Mouse (Mus musculus): Measurements from ENCODE around the gene Olfr1178. TPM values are rescaled to one million over a fixed set of nuclear protein-coding genes. Genes with fewer than 3 reads are reported as not detected.

The Olfr1178 gene
- total and polyA plus RNA-seq, 2 experiments from 2014 or later = not detected

GRCm38 (mm10) chr2:88449031-88449430, 62.2 kb downstream of the Olfr1178 start, which contains the start of gene Gm13757:
TSS of gene Gm13757 (minus strand) at chr2:88449131.
- no peak for ATAC-seq (ENCODE audit: low FRiP score)
- H3K27ac ChIP-seq (ENCODE audit: low read depth, low read length) = no peak within 1 kb of the TSS
- 100% methylated on average over 1 of the region's 1 CpGs for WGBS

More at GRCm38 (mm10) chr2:88449031-88449430, 62.2 kb downstream of the Olfr1178 start, which contains the start of gene Gm13757:
- H3K27me3 ChIP-seq (ENCODE audit: insufficient read depth, low read length) = no peaks in the 10 kb centered on the region
- H3K4me1 ChIP-seq (ENCODE audit: insufficient read depth, low read length) = no peaks in the 10 kb centered on the region
- no peak within 1 kb of the TSS for H3K4me3 ChIP-seq (ENCODE audit: low read depth, low read length)
- DNase-seq (ENCODE audit: low spot score) = no peak
- no peak within 1 kb of the TSS for H3K4me2 ChIP-seq (ENCODE audit: low read depth, low read length, poor library complexity, severe bottlenecking)
- H3K9me3 ChIP-seq (ENCODE audit: low read length) = no peaks in the 10 kb centered on the region
- no peak within 1 kb of the TSS for H3K9ac ChIP-seq (replicated peaks; ENCODE audit: low read length, poor library complexity, severe bottlenecking)
- no peak for TF ChIP-seq CTCF (IDR thresholded peaks at IDR 0.05)
- no peaks in the 10 kb centered on the region for H3K36me3 ChIP-seq (ENCODE audit: insufficient read depth, low read length)

Other genes starting within 250 kb of the Olfr1178 start
- not detected in 2 replicates for gene Olfr1167, start 231.9 kb upstream of the Olfr1178 start, total RNA-seq (2014; rRNA removed)
- not detected in 2 replicates for gene Olfr1167, start 231.9 kb upstream of the Olfr1178 start, polyA plus RNA-seq (2015; fragmentation: Nextera tagmentation; extraction: Ambion mirVana)
- gene Olfr1168, start 205.2 kb upstream of the Olfr1178 start, total RNA-seq (2014; rRNA removed) = not detected in 2 replicates
- not detected in 2 replicates for gene Olfr1168, start 205.2 kb upstream of the Olfr1178 start, polyA plus RNA-seq (2015; fragmentation: Nextera tagmentation; extraction: Ambion mirVana)
- not detected in 2 replicates for gene Olfr1170, start 158.7 kb upstream of the Olfr1178 start, total RNA-seq (2014; rRNA removed)
- not detected in 2 replicates for gene Olfr1170, start 158.7 kb upstream of the Olfr1178 start, polyA plus RNA-seq (2015; fragmentation: Nextera tagmentation; extraction: Ambion mirVana)
- not detected in 2 replicates for gene Olfr1173, start 107.2 kb upstream of the Olfr1178 start, total RNA-seq (2014; rRNA removed)
- gene Olfr1173, start 107.2 kb upstream of the Olfr1178 start, polyA plus RNA-seq (2015; fragmentation: Nextera tagmentation; extraction: Ambion mirVana) = not detected in 2 replicates
- gene Olfr1174-ps, start 71.9 kb upstream of the Olfr1178 start, total RNA-seq (2014; rRNA removed) = not detected in 2 replicates
- gene Olfr1174-ps, start 71.9 kb upstream of the Olfr1178 start, polyA plus RNA-seq (2015; fragmentation: Nextera tagmentation; extraction: Ambion mirVana) = not detected in 2 replicates
- not detected in 2 replicates for gene Olfr1175-ps, start 59.8 kb upstream of the Olfr1178 start, total RNA-seq (2014; rRNA removed)
- not detected in 2 replicates for gene Olfr1175-ps, start 59.8 kb upstream of the Olfr1178 start, polyA plus RNA-seq (2015; fragmentation: Nextera tagmentation; extraction: Ambion mirVana)
- not detected in 2 replicates for gene Olfr1176, start 50.3 kb upstream of the Olfr1178 start, total RNA-seq (2014; rRNA removed)
- gene Olfr1176, start 50.3 kb upstream of the Olfr1178 start, polyA plus RNA-seq (2015; fragmentation: Nextera tagmentation; extraction: Ambion mirVana) = not detected in 2 replicates
- not detected in 2 replicates for gene Olfr1177-ps, start 40.6 kb upstream of the Olfr1178 start, total RNA-seq (2014; rRNA removed)
- not detected in 2 replicates for gene Olfr1177-ps, start 40.6 kb upstream of the Olfr1178 start, polyA plus RNA-seq (2015; fragmentation: Nextera tagmentation; extraction: Ambion mirVana)
- not detected in 2 replicates for gene Olfr1179, start 19.4 kb downstream of the Olfr1178 start, total RNA-seq (2014; rRNA removed)
- not detected in 2 replicates for gene Olfr1179, start 19.4 kb downstream of the Olfr1178 start, polyA plus RNA-seq (2015; fragmentation: Nextera tagmentation; extraction: Ambion mirVana)
- not detected in 2 replicates for gene Olfr1180, start 32.1 kb downstream of the Olfr1178 start, total RNA-seq (2014; rRNA removed)
- gene Olfr1180, start 32.1 kb downstream of the Olfr1178 start, polyA plus RNA-seq (2015; fragmentation: Nextera tagmentation; extraction: Ambion mirVana) = not detected in 2 replicates
- not detected in 2 replicates for gene Olfr1181, start 39.1 kb downstream of the Olfr1178 start, total RNA-seq (2014; rRNA removed)
- not detected in 2 replicates for gene Olfr1181, start 39.1 kb downstream of the Olfr1178 start, polyA plus RNA-seq (2015; fragmentation: Nextera tagmentation; extraction: Ambion mirVana)
- not detected in 2 replicates for gene Gm13757, start 62.1 kb downstream of the Olfr1178 start, total RNA-seq (2014; rRNA removed)
- gene Gm13757, start 62.1 kb downstream of the Olfr1178 start, polyA plus RNA-seq (2015; fragmentation: Nextera tagmentation; extraction: Ambion mirVana) = not detected in 2 replicates
- not detected in 2 replicates for gene Olfr1183, start 67.8 kb downstream of the Olfr1178 start, total RNA-seq (2014; rRNA removed)
- not detected in 2 replicates for gene Olfr1183, start 67.8 kb downstream of the Olfr1178 start, polyA plus RNA-seq (2015; fragmentation: Nextera tagmentation; extraction: Ambion mirVana)
- gene Olfr1184, start 96.5 kb downstream of the Olfr1178 start, total RNA-seq (2014; rRNA removed) = not detected in 2 replicates
- gene Olfr1184, start 96.5 kb downstream of the Olfr1178 start, polyA plus RNA-seq (2015; fragmentation: Nextera tagmentation; extraction: Ambion mirVana) = not detected in 2 replicates
- gene Olfr1185-ps1, start 106.3 kb downstream of the Olfr1178 start, total RNA-seq (2014; rRNA removed) = not detected in 2 replicates
- not detected in 2 replicates for gene Olfr1185-ps1, start 106.3 kb downstream of the Olfr1178 start, polyA plus RNA-seq (2015; fragmentation: Nextera tagmentation; extraction: Ambion mirVana)
- gene Olfr1186, start 131.5 kb downstream of the Olfr1178 start, total RNA-seq (2014; rRNA removed) = not detected in 2 replicates
- not detected in 2 replicates for gene Olfr1186, start 131.5 kb downstream of the Olfr1178 start, polyA plus RNA-seq (2015; fragmentation: Nextera tagmentation; extraction: Ambion mirVana)
- gene Olfr1188, start 169.9 kb downstream of the Olfr1178 start, total RNA-seq (2014; rRNA removed) = not detected in 2 replicates
- gene Olfr1188, start 169.9 kb downstream of the Olfr1178 start, polyA plus RNA-seq (2015; fragmentation: Nextera tagmentation; extraction: Ambion mirVana) = not detected in 2 replicates
- not detected in 2 replicates for gene Olfr1189, start 199.4 kb downstream of the Olfr1178 start, total RNA-seq (2014; rRNA removed)
- not detected in 2 replicates for gene Olfr1189, start 199.4 kb downstream of the Olfr1178 start, polyA plus RNA-seq (2015; fragmentation: Nextera tagmentation; extraction: Ambion mirVana)